In the genomic region with DNA sequence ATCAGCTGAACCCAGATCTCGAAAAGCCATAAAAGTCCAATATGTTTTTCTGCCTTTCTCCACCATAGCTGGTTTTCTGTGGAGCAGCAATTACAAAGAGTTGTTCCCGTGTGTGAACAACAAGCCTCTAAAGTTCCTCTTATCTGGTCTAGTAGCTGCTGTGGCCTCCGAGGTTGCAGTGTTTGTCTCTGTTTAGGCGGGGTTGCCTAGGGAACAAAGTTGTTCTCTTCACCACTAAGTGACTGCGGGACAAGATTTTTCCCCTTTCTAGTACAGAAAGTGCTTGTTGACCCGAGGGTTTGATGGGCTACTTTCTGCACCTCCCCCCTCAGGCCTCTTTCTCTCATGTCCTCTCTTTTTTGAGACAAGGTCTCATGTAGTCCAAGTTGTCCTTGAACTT, we compare ENCODE assay signal across 9 mouse cellular contexts.
DNase-seq lines count a peak whose midpoint lies in the region; ATAC-seq and TF ChIP-seq lines count a peak whose summit lies in the region.
"Had no signal": no experiment of that assay in that cellular context is flagged by ENCODE, and none has a peak within 500 bp of the region (broad histone marks: within the 10 kb centered on the region; RNA-seq: fewer than 3 reads in every experiment).

No protein-coding gene starts in this region.

- TF ChIP-seq CTCF in heart, adult 2 months (IDR thresholded peaks at IDR 0.05): no peak
- no peak for TF ChIP-seq CTCF in liver, postnatal 0 days (IDR thresholded peaks at IDR 0.05; ENCODE audit: low read depth)

- H3K27ac ChIP-seq in heart, adult 2 months: peak overlapping the region; percentile 62
- peak overlapping the region; percentile 60 for H3K27ac ChIP-seq in liver, postnatal 0 days (ENCODE audit: low read depth)
- H3K27ac ChIP-seq in forebrain, embryonic 11.5 days (ENCODE audit: low read depth, low read length): no peak overlapping the region
- H3K27ac ChIP-seq: hindbrain, embryonic 15.5 days had no signal

- WGBS in heart, adult 2 months: 35% methylated on average over 6 of the region's 6 CpGs
- WGBS in liver, postnatal 0 days (ENCODE audit: insufficient replicate concordance): 30% methylated on average over 6 of the region's 6 CpGs
- WGBS in forebrain, embryonic 11.5 days: 48% methylated on average over 6 of the region's 6 CpGs

- no peak for TF ChIP-seq POLR2A in heart, adult 2 months (IDR thresholded peaks at IDR 0.05; ENCODE audit: insufficient read depth, low read depth, low read length)

- ATAC-seq in liver, postnatal 0 days: peak; percentile 50
- no peak for ATAC-seq in forebrain, embryonic 11.5 days (replicated peaks; ENCODE audit: low FRiP score)

- H3K79me2 ChIP-seq in heart, adult 2 months (replicated peaks; ENCODE audit: control insufficient read depth, insufficient read depth, low read length): no peaks in the 10 kb centered on the region

- peaks cover 9% of the 10 kb centered on the region for H3K4me1 ChIP-seq in heart, adult 2 months (ENCODE audit: control insufficient read depth, insufficient read depth, low read length)
- peaks cover 11% of the 10 kb centered on the region for H3K4me1 ChIP-seq in liver, postnatal 0 days (ENCODE audit: insufficient read depth)
- H3K4me1 ChIP-seq in forebrain, embryonic 11.5 days (replicated peaks; ENCODE audit: control insufficient read depth, insufficient read depth, low read length): 0 out of 2 replicates have a peak, but pooled peaks cover 2% of the 10 kb centered on the region

- H3K9ac ChIP-seq in heart, adult 2 months (ENCODE audit: low read depth, low read length): no peak overlapping the region
- no peak overlapping the region for H3K9ac ChIP-seq in liver, postnatal 0 days (replicated peaks)
- H3K9ac ChIP-seq in forebrain, embryonic 11.5 days (ENCODE audit: low read length): no peak overlapping the region
- H3K9ac ChIP-seq: hindbrain, embryonic 15.5 days had no signal

- H3K9me3 ChIP-seq in liver, postnatal 0 days (ENCODE audit: low read length): no peaks in the 10 kb centered on the region
- no peaks in the 10 kb centered on the region for H3K9me3 ChIP-seq in forebrain, embryonic 11.5 days (ENCODE audit: control insufficient read depth, low read length)
- H3K9me3 ChIP-seq: hindbrain, embryonic 15.5 days had no signal

- H3K4me2 ChIP-seq in liver, postnatal 0 days (ENCODE audit: low read depth, low read length): no peak overlapping the region
- no peak overlapping the region for H3K4me2 ChIP-seq in forebrain, embryonic 11.5 days (ENCODE audit: low read depth, low read length, severe bottlenecking)
- H3K4me2 ChIP-seq: hindbrain, embryonic 15.5 days had no signal

- peaks cover 28% of the 10 kb centered on the region for H3K36me3 ChIP-seq in heart, adult 2 months (ENCODE audit: control insufficient read depth, insufficient read depth, low read length)
- H3K36me3 ChIP-seq in liver, postnatal 0 days (replicated peaks; ENCODE audit: insufficient read depth, low read length): no peaks in the 10 kb centered on the region
- H3K36me3 ChIP-seq in splenic B cell, adult 2 months (ENCODE audit: control insufficient read depth, insufficient read depth, low read length, poor library complexity, severe bottlenecking): peaks cover 8% of the 10 kb centered on the region; the same call in 1 of the 2 replicates
- H3K36me3 ChIP-seq in forebrain, embryonic 11.5 days (ENCODE audit: control insufficient read depth, insufficient read depth, low read length): no peaks in the 10 kb centered on the region
- H3K36me3 ChIP-seq: hindbrain, embryonic 15.5 days had no signal

- peak; percentile 50 for DNase-seq in thymus, postnatal 0 days (ENCODE audit: low spot score)
- no peak for DNase-seq in thymus, postnatal 4 days
- peak; percentile 55 to 79 for DNase-seq in heart, adult 2 months
- peak; percentile 46 for DNase-seq in liver, postnatal 0 days
- DNase-seq in splenic B cell, adult 2 months (ENCODE audit: low read depth, low spot score): peak; percentile 90
- DNase-seq in cerebellum, postnatal 10 days: no peak
- no peak for DNase-seq in forebrain, embryonic 11.5 days (ENCODE audit: low spot score)
- DNase-seq in ovary, postnatal 14 days (ENCODE audit: low spot score): no peak

- peak; percentile 74; the same call in 1 of the 2 replicates for TF ChIP-seq EP300 in heart, adult 2 months (IDR thresholded peaks at IDR 0.05; ENCODE audit: insufficient read depth, low read depth, low read length)
- TF ChIP-seq EP300 in liver, postnatal 0 days (IDR thresholded peaks at IDR 0.05; ENCODE audit: low read depth): peak; percentile 55; the same call in 1 of the 2 replicates

- H3K4me3 ChIP-seq in heart, adult 2 months: no peak overlapping the region
- H3K4me3 ChIP-seq in liver, postnatal 0 days (ENCODE audit: low read depth, low read length): no peak overlapping the region
- no peak overlapping the region for H3K4me3 ChIP-seq in forebrain, embryonic 11.5 days (ENCODE audit: low read depth, low read length)
- H3K4me3 ChIP-seq: hindbrain, embryonic 15.5 days had no signal

- H3K27me3 ChIP-seq in heart, adult 2 months (ENCODE audit: control insufficient read depth, insufficient read depth, low read length): no peaks in the 10 kb centered on the region
- no peaks in the 10 kb centered on the region for H3K27me3 ChIP-seq in liver, postnatal 0 days (ENCODE audit: insufficient read depth, low read length)
- H3K27me3 ChIP-seq in splenic B cell, adult 2 months (ENCODE audit: control insufficient read depth, insufficient read depth, low read length, poor library complexity, severe bottlenecking): no peaks in the 10 kb centered on the region
- H3K27me3 ChIP-seq in forebrain, embryonic 11.5 days (ENCODE audit: control insufficient read depth, insufficient read depth, low read length): peaks cover 13% of the 10 kb centered on the region

- intact Hi-C loops in heart, adult 2 months (cut with DNase I): no loop called here

Comparison
In these comparisons a context has a peak if more than half of its experiments do, and no peak if none do; other contexts are left out.
1. DNase-seq: peak in thymus, postnatal 0 days (single experiment), heart, adult 2 months (2 of 2), liver, postnatal 0 days (single experiment) and splenic B cell, adult 2 months (single experiment); none in thymus, postnatal 4 days (single experiment), cerebellum, postnatal 10 days (0 of 2), forebrain, embryonic 11.5 days (single experiment) and ovary, postnatal 14 days (single experiment).